Mouse (Mus musculus) right cerebral cortex, postnatal 25 days (tissue): ENCODE measurements at regions not wholly inside any gene's neighbourhood (a gene's known extent, or its start where the extent isn't known, plus 50 kb on each side); places are given as distances from the start of the nearest gene placed in this dataset.
A peak's percentile ranks its signal among the peaks of the same experiment; 100 is the strongest.

ENCODE experiments used
- DNase-seq: peaks from one replicate; pipeline ENCODE4 v3.0.0; 2022

DNA sequence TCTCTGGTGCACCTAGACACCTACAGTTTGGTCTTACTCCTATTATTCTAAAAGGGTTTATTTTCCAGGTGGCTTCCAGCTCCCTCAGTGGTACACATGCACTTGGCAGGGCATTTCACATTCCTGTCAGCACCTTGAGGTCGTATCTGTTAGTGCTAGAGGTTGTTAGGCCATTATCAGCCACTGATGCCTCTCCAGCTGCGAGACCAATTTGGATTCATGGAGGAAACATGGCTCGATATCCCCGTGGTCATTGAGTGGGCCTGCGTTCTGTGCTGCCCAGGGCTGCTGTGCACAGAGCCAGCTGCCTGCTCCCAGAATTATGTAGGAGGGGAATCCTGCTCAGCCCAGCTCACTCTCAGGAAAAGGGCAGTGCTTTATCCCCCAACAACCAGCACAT lies 60.1 kb upstream of the Irx1 start:
- DNase-seq: no peak

DNA sequence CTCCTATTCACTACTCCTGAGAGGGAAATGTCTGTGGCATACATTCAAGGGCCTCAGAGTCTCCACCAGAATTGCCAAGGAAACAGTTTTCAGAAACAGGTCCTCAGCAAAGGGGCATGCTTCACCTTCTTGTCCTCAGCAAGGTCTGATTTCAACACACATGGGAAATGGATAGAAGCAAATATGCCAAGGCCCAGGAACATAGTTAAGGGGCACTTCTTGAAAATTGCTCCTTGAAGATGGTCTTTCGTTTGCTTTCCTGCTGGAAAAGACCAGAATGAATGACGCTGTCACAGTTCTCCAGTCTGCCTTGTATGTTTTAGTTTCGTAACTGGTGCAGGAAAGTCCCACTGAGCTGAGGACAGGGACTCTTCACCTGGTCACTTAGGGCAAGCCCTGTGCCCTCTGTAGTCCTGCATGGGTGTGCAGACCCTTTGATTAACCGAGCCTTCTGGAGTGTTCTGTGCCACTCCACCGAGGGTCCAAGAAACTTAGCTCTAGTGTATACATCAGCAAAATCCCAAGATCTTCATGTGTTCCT lies 80.5 kb upstream of the Irx1 start:
- DNase-seq: no peak

DNA sequence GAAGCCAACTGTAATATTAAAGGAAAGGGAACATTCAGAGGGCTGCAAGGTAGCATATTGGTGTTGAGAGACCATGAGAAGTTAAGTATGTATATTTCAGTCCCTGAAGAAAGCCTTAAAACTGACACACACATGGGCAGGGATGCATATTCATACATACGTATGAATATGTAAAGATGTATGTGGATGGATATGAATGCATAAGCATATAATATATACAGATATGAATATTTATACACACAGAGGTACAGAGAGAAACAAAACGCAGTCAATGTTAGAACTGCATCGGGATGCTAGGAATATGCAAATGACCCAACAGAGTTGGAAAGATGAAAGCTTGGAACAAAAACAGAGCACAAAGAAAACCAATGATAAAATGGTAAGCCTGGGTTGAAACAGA lies 92.9 kb upstream of the Irx1 start:
- DNase-seq: no peak

DNA sequence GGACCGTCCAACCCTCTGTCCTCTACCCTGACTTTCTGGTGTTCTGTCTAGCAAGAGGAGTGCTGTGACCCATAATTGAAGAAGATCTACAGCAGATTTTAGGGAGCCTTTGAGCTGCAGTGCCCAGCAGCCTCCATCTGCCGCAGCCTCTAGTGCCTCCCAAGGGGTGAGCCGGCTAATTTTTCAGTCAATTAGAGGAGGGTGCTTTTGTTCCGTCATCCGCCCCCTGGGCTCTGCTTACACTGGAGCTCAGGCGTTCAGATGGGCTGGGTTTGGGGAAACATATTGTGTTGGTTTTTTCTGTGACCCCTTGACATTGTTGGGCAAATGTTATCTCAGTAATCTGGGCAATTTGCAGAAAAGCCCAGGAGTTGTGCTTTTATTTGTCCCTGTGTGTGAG lies 98.1 kb upstream of the Irx1 start:
- no peak for DNase-seq

DNA sequence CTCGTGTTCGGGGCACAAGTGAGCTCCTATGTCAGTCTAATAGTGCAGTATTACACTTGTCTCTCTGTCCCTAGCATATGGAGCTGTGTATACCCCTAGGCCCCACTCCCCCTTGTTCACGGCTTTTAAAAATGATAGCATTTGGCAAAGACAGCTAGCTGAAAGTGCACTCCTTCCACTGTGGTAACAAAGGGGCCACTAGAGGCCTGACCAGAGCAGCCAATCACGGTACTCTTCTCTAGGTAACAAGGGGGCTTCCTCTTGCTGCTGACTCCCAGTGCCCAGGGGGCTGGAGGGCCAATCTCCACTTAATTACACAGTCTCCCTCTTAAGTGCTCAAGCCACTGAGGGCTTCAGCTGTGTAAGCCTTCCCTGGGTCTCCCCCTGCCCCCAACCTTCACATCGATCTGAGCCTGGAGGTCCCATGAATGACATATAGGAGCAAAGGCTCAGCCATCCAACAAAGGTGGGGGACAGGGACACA lies 99.8 kb upstream of the Irx1 start:
- DNase-seq: no peak

DNA sequence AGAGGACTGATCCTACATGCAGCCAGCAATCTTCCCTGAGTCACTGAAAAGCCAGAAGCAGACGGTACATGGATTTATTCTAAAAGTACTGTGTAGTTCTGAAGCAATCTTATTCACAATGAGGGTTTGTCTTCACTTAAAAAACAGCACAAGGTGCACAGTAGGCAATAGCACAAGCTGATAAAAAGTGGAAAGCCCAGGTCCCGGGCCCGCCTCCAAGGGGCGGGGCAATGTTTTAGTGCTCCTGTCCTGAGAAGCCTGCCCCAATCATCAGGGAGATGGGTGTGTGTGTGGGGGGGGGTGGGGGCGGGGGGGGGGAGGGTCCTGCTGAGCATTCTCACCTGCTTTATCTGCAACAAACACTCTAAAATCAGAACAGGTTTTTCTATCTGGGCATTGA lies 133.1 kb upstream of the Irx1 start:
- no peak for DNase-seq

DNA sequence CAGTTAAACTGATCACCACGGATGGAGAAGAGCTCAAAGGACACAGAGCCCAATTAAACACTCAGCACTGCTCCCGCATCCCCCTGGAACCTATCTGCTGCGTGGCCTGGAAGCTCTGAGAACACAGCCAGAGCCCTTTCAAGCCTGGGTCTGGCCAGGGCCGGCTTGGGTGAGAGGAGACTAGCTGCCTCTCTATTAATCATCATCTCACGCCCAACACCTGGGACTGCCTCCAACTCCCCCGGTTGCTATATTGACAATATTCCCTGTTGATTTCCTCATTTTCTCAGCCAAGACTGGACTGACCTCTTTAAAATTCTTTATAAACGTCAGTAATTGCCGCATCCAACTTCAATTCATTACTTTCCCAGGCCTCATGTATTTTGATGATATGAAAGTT lies 133.7 kb upstream of the Irx1 start:
- DNase-seq: no peak

DNA sequence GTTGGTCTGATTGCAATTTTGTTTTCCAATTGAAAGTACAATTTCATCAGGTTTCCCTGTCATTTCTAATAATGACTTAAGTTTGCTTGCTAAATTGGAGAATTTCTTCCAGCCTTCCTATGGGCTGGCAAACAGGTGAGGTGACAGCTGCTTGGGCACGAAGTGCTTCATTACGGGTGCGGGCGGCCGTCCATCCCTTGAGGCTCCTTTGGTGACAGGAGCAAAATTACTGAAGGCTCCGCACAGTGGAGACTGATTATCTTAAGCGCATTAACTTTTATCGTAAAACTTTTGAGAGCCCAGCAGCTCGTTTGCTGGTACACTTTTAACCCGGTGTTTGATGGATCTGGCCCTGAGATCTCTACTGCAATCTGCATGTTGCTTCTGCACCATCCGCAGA lies 134.3 kb upstream of the Irx1 start:
- DNase-seq: no peak

DNA sequence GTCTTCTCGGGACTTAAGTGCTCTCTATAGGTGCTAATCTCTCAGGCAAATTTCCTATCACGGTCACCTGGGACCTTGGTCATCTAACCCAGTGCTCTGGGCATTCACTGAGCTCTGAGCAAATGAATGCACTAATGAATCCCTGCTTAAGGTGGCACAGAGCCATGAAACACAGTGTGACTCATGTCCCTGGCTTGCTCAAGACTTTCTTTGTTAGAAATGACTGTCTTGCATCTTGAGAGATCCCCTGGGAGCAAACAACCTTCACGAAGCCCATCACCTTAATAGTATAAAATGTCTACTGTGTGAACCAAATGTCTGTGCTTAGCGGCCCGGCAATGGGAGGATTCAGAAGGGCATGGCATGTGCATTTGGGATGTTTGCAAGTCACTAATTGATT lies 137.2 kb upstream of the Irx1 start:
- DNase-seq: no peak

DNA sequence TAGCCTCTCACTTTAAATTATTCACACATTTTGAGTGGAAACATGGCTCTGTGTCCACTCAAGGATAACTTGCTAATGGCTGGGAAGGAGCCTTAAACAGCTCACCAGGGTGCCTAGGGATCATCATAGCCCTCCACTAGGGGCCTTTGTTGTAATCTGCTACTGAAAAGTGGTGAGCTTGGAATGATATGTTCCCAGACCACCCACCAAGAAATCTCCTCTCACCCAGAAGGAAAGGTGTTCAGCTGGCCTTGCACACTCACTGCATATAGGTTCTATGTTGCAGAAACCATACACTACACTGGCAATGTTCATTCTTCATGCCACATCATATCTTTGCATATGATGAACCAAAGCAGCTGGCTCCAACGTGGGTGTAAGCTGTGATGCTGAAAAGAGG lies 145.1 kb upstream of the Irx1 start:
- no peak for DNase-seq

DNA sequence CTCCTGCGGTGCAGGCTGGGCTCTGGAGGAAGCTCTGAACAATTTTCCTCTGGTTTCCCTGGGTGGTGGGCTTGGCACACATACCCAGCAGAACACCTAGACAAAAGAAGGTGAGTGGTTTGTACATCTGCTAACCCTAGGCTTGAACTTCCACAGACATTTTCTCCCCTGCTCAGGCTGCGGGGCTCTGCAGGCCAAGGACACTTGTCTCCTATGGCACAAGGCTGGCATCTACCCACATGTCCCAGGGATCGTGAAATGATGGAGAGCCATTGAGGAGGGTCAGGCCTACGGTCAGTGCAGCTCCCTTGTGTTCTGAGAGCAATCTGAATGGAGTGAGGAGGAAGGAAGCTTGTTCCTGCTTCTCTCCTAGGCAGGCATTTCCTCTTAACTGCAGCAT lies 150.4 kb upstream of the Irx1 start:
- no peak for DNase-seq

DNA sequence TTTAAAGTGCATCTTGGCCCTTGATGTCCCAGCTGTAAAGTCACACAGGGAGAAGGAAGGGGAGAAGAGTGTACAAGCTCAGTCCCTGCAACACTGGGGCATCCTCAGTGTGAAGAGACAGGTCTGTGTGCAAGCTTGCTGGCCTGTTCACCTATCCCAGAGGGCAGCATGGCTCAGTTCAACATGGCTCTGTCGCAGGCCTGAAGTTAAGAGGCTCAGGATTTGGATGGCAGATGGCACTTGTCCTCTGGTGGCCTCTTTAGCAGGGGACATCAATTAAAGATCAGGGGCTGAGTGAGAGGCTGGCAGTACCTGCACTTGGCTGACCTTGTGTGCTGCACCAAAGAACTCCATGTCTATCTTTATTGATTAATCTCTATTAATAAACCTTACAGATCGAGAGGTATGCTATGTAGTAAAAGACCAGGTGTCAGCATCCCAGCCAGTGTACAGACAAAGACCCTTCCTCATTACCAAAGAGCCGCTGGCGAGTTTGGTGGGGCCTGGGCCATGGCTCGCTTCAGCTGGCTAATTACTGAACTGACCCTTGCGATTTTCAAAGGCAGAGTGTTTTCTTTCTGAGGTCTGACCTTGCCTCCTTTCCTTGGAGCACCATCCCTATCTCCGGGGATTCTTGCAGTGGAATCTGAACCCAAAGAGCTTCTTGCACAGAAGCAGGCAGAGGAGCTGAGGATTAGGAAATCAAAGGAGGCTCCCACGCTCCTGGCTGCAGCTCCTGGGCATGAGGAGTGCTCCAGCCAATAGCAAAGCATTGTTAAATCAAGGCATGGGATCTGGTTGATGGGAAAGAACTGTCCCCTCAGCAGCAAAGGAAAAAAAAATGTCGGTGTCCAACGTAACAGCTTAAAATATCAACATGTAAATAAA lies 151.5 kb upstream of the Irx1 start:
- DNase-seq: peak; percentile 8

DNA sequence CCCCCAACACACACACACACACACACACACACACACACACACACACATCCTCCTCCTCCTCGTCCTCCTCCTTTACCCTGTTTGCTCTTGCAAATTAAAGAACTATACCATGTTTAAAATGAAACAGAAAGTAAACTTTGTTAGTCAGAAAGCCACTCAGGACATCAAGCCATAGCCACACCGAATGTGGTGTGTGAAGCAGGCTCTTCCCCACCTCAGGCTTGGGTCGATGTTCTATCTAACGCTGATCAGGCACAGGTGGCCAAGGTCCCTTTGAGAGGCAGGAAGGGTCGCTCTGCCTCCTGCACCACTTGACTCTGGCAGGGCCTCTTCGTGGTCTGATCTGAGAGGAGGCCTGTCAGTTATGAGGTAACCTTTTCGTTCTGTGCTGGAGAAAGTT lies 156.9 kb upstream of the Irx1 start:
- DNase-seq: no peak

DNA sequence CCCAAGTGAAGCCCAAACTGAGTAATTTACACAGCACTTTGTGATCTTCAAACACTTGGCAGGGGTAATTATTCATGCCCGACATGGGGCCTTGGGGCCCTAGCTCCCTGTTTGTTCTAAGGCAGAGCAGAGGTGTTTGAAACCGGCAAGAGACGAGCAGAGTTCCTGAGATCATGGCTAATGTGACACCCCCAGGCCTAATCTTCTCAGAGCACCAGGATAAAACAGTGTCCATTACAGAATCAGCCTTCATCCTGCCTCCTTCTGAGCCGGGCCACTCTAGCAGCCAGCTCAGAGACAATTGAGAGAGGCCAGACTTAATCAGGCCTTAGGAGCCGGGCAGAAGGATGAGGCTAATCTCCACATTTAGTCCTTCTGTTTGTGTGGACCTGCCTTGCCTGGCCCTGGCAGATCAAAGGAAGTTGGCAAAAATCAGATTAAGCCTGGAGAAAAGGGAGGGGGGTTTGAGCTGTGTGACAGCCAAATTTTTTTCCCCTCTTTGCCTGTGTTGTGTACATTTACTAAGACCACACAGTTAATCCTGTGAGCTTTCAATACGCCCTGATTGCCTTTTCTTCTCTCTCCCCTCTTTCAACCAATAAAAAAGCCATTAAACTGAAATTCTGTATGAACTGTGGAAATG lies 157.5 kb upstream of the Irx1 start:
- no peak for DNase-seq

DNA sequence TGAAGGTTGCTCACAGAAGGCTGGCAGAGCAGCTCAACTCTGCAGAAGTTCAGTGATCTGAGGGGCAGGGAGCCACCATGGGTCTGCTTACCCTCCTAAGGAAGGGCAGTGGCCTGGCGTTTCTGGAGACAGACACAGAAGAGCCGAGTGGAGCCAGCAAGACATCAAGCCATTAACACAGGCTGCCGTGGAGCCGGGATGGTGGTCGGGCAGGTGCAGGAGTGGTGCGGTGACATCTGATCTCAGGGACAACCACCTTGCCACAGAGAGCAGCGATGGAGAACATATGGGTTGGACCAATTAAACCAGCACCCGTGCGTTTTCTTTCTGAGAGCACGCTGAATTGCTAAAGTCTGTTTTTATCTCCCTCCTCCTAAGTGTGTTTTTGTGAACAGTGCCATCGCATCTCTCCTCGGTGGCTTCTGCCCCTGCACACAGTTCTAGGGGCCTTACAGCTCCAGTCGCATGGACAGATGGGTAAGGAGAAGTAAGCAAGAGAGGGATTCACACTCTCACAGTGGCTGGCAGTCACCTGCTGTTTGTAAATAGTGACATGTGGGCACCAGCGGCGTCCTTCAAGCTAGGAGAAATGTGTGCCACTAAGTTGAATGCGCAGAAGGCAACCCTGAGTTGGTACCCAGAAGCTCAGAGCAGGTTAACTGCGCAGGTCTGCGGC lies 158.2 kb upstream of the Irx1 start:
- DNase-seq: no peak

DNA sequence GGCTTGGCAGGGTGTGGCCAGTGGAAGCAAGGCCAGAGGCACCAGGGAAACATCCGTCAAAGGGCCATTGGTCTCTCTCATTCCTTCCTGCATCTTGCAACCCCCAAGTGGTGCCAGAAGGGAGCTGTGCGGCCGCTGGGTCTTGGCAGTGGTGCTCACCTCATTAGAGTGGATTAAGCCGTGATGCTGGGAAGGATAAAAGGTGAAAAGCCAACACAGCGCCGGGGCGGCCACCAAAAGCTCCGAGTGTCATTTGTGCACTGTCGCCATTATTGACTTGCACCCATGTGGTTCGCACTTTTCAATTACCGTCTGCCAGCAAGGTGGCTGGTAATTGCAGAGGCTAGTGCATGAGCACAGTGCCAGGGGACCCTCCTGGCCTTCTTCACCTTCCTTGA lies 158.7 kb upstream of the Irx1 start:
- no peak for DNase-seq

DNA sequence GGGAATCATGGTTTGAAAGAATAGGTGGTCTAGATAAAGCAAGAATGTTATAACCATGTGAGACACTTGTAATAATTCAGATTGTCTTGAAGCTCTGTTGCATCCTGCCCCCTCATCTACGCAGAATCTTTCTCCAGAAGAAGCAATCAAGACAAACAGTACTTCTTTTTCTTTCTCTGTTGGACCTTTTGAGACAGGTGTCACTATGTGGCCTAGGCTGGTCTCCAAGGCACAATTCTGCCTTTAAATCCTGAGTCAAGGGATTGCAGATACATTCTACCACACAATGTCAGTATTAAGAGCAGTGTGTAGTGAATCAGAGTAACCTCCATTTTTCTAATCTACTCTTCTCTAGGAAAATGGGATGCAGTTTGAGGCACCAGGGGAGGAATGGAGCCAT lies 164.8 kb upstream of the Irx1 start:
- no peak for DNase-seq

DNA sequence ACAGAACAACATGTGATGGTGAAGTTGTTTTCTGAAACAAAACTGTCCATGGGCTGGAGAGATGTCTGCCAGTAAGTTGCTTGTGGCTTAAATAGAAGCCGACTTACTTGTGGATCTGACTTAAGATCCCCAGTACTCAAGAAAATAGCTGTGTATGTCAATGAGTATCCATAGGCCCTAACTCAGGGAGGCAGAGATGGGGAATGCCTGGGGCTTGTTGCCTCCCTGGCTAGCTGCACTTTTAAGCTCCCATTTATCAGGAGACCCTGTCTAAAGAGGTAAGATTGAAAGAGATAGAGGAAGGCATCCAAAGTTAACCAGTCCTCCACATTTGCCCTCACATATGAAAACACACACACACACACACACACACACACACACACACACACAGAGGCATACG lies 167.8 kb upstream of the Irx1 start:
- no peak for DNase-seq

DNA sequence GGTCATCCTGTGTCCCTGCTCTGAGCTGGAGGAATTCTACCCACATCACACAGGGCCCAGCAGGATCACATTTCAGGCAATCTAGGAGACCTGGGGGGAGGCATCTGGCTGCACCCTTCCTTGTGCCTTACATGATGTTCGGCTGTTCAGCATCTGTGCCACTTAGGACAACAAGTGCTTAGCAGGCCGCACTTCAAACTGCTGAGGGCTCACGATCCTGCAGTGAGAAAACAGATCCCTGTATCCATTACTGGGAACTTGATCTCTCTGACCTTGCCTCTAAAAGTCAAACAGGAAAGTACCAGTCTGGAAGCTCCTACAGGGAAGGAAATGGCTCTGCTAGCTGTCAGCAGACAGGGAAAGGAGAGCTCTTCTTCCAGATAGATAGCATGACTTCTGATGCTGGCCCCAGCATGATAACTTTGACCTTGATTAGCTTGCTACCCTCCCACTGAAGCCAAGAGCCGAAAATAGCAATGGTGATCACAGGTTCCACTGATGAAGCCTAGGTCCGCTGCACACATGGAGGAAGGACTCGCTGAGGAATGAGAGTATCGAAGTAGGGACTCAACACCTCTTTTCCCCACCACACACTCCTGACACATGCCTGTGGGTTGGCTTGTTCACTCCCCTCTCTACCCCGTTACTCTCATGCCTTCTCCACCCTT lies 170.7 kb upstream of the Irx1 start:
- no peak for DNase-seq

DNA sequence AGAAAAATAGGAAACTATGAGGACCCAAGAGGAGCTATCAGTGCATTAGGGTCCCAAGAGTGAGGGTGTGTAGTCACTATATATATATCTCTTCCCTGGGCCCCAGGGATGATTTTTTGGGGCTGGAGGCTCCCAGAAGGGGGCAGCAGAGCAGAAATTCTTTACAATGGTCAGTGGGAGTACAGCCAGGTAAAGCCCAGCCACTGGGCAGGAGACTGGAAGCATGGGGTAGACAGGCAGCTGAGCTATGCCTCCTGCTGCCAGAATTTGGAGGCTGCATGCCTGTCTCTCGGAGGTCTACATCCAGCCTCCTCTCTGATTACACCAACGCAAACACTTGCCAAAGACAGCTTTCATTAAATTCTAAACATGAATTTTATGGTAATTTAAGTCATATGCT lies 202.7 kb upstream of the Irx1 start:
- DNase-seq: no peak

DNA sequence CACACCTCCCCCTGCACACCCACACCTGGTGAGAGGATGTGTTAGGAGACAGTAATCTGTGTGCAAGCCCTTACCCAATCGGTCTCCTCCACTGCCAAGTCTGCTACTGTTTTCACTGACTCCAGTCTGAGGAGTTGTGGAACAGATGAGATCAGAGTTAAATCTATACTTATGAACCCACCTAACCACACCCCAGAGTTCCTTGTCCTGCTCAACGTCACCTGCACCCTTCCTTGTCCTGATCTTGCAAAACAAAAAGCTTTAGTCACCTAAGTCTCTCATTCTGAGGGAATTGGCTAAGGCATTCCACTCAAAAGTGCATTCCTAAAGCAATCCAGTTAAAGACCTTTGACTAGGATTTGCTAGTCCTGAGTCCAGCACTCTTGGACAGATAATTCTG lies 203.9 kb upstream of the Irx1 start:
- DNase-seq: no peak

DNA sequence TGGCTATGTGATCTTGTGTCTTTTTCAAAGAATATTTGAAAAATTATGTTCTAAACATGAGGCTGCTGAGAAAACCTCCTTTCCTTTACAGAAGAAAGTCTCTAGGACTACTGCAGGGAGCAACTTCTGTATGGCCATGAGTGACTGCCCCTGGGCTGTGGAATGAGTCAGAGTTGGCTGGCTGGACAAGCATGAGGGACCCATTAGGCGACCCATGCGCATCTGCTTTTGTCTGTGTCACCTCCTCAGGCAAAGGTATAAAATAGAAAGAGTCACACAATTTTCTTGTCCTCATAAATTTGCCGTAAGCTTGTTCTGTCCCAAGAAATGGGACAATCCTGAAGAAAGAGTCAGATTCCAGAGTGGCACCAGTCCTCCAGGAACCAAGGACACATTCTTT lies 220.1 kb upstream of the Irx1 start:
- DNase-seq: no peak
